Mouse (Mus musculus): ENCODE measurements around the gene Bco1. TPM values are rescaled to one million over a fixed set of nuclear protein-coding genes. Genes with fewer than 3 reads are reported as not detected.

The Bco1 gene
- total RNA-seq, 2 experiments from 2014 or later = not detected

DNA sequence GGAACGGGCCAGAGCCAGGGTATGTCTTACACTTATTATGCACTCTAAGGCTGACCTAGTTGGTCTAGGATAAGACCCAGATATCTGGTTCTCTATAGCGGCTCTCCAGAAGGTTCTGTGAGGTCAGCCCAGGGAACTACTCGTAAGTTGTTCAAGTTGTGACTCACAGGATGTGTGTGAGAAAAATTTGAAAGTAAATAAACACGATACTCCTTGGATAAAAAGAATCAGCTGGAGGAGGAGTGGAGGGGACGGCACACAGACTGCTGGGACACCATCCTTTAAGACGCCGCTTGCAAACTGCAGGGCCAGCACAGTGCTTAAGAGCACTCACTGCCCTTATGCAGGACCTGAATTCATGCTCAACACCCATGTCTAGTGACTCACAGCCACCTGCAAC, 81.6 kb downstream of the Bco1 start:
- intact Hi-C loops (cut with DNase I) = no loop called here
- no peak for DNase-seq (ENCODE audit: low spot score)

DNA sequence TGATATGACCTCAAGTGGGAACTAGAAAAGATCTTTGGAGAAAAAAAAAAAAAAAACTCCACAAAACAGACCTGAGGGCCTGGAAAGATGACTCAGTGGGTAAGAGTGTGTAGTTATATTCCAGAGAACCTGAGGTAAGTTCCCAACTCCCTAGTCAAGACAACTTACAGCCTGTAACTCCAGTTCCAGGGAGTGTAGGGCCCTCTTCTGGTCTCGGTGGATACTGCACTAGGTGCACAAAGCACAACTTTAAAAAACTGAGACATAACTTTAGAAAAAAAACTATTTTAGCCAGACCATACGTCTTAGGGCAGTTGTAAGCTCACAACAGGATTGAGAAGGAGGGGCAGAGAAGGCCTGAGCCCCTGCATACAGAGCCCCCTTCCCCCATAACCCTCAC, 82.4 kb downstream of the Bco1 start:
- intact Hi-C loops (cut with DNase I) = no loop called here
- DNase-seq (ENCODE audit: low spot score) = no peak

DNA sequence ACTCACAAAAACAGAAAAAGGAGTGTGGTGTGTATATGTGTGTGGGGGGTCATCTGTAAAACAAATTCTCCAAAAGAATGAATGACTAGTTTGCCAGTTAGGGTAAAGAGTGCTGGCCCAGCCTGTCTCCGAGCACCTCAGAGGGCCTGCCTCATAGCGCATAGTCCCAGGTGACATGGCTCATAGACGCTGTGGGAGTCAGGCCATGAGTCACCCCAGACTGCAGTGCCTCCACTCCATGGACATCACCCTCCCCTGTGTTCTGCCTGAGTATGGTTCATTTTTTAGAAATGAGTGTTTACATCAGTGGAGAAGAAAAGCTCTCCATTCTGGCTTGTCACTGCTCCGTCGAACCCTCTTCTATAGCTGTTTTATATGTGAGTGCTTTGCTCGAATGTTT, 83.0 kb downstream of the Bco1 start:
- no peak for DNase-seq (ENCODE audit: low spot score)
- intact Hi-C loops (cut with DNase I) = no loop called here

DNA sequence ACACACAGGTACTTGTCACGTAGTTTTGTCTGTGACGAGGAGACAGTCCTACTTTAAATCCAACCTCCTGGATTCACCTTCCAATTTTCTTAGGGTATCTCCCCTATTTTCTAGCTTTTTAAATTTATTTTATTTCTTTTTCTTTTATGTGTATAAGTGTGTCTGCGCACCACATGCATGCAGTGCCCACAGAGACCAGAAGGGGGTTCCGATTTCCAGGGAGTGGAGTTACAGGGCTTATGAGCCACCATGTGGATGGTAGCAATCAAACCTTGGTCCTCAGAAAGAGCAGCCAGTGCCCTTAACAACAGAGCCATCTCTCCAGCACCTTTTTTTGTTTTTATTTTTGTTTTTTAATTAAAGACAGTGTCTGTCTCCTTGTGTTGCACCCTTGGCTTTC, 87.1 kb downstream of the Bco1 start:
- intact Hi-C loops (cut with DNase I) = no loop called here

More for the DNA sequence above, 87.1 kb downstream of the Bco1 start:
- no peak for DNase-seq (ENCODE audit: low spot score)

Other genes with a start within 250 kb of the Bco1 start
- 10 to 100 TPM; 73.9 to 75.2 TPM for gene Cmc2, start 174.4 kb upstream of the Bco1 start, total RNA-seq (2021)
- under 1 TPM; 0.88 to 0.92 TPM for gene Cenpn, start 174.1 kb upstream of the Bco1 start, total RNA-seq (2021)
- 10 to 100 TPM; 13.4 to 14.3 TPM for gene Atmin, start 152.5 kb upstream of the Bco1 start, total RNA-seq (2021)
- gene 1700030J22Rik, start 116.9 kb upstream of the Bco1 start, total RNA-seq (2021) = under 1 TPM; 0.31 to 0.45 TPM
- gene Gcsh, start 102.3 kb upstream of the Bco1 start, total RNA-seq (2021) = 10 to 100 TPM; 47.1 to 50.5 TPM
- gene Pkd1l2, start 13.4 kb upstream of the Bco1 start, total RNA-seq (2021) = not detected
- 1 to 10 TPM; 4.2 to 5.3 TPM for gene Gan, start 62.3 kb downstream of the Bco1 start, total RNA-seq (2021)
- gene Cmip, start 161.2 kb downstream of the Bco1 start, total RNA-seq (2021) = 10 to 100 TPM; 21.3 to 24.0 TPM